Mouse (Mus musculus) erythroblast, embryonic 14.5 days (primary cell): ENCODE measurements around the gene Pced1b.

Experiments used
- GATA1 ChIP-seq: IDR thresholded peaks from 2 replicates; pipeline ENCODE4 v1.6.1; 2012; ENCODE audit warnings: low read length, inconsistent platforms, mixed read lengths
- TAL1 ChIP-seq: IDR thresholded peaks from 3 replicates; pipeline ENCODE4 v1.6.1; 2012; ENCODE audit warnings: low read length, inconsistent platforms, mixed read lengths

GRCm38 (mm10) chr15:97229494-97230077 lies 17.3 kb upstream of the Pced1b start:
- no peak for TF ChIP-seq GATA1
- TF ChIP-seq TAL1: no peak
